Mouse (Mus musculus) adrenal gland, postnatal 14 days (tissue): ENCODE measurements at regions not wholly inside any gene's neighbourhood (a gene's known extent, or its start where the extent isn't known, plus 50 kb on each side); places are given as distances from the start of the nearest gene placed in this dataset.

Experiments used
- DNase-seq: peaks from one replicate; pipeline ENCODE4 v3.0.0; 2021; ENCODE audit warnings: mixed read lengths

DNA sequence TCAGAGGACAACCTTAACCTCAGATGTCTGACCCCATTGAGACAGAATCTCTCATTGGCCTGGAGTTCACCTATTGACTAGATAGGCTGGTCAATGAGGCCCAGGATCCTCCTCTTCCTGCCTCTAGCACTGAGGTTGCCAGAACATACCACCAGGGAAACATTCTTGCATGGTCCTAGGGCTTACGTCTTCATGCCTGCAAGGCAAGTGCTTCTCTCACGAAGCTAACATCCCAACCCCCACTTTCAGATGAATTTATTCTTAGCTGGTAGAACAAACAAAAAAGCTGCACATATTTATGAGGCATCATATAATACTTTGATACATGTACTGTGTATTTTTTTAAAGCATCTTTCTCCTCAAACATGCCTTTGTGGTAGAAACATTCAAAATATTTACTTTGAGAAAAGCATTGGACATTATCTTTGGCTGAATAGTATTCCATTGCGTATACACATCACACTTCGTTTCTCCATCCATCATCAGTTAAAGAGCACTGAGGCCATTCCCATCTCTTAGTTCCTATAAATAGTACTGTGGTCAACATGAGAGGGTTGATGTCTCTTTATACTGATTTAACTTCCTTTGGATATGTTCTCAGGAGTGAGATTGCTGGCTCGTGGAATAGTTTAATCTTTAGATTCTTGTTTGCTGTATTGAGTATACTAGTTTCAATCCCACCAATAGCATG lies 72.2 kb upstream of the Tenm4 start:
- DNase-seq, result no peak

DNA sequence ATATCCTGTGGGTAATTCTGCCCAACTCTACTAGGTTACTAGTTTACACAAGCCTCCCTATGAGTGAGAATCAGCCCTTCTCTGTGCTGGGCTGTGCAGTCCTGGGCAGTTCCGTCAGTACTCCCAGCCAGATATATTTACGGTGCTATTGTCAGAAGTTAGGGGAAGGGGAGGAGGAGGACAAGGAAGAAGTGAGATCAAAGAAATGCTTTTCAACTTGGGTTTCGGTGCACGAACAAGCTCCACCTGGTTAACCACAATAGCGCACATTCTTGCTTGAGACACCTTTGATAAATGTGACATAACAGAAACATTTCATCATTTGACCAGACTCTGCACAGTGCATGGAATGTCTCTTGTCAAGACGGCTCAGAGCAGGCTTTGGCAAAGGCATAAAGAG lies 68.3 kb upstream of the Tenm4 start:
- DNase-seq, result no peak

DNA sequence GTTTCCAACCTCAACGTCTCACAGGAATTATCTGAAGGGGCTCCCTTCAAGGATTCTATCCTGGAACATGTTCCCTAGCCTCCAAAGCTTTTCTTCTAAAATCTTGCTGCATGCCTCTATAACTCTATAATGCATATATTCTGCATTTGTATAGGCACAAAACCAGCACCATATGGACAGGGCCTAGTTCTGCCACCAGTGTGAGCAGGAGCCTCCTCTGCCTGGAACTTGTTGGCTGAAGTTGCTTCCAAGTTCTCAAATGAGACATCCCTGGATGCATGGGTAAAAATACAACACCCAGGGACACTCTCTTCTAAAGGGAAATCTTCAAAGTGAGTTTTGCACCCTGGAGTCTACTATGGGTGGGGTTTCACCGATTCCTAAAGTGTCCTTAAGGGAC lies 62.3 kb upstream of the Tenm4 start:
- no peak for DNase-seq

DNA sequence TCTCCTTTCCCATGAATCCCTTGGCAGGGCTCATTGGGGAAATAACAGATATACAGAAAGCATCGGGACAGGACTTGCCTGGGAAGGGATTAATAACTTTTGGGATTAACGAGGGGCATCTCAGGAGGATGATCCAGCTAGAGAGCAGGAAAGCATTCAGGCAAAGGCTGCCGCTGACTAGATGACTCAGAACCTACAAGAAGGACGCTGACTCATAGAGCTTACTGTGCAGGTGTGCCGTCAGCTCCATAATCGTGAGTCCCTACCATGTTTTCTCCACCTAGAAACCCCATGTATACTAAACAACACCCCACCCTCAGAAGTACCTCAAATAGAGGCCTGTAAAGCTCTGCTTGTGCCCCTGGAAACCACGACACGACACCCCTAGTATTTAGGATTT lies 50.9 kb upstream of the Tenm4 start:
- no peak for DNase-seq
